Mouse (Mus musculus) adrenal gland, adult (tissue): ENCODE results near the gene Trabd.

Source experiments
- DNase-seq, 2 experiments: peaks; one replicate each; pipeline ENCODE4 v3.0.0; 2022 to 2023; ENCODE audit warnings: low spot score in 1 of 2; ENCODE audit not compliant: inconsistent age in 2 of 2

The Trabd gene

DNA sequence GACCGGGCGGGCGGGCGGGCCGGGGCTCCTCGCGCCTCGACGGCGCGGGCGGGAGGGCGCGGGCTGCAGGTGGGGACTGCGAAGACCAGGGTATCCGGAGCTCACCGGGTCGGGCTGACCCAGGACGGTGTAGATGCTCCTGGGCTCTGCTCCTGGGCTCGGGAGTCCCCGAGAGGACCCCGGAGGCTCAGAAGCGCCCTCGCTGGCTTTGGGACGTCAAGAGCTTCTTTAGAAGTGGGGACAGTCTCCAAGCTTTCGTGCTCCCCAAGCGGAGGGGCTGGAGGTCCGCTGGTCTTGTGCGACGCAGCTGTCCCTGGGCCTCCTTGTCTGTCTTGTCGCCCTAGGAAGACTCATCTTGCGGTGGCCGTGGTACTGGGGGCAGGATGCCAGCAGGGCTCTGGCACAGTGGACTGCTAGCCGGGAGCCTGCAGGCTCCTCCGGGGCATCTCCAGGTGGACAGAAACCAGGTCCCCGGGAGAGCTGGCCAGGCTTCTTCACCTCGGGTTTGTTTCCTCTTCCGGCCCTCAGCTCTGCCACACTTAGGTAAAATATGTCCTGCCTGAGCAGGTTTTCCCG, 1.3 kb downstream of the Trabd start:
- peak; percentile 73 to 89 for DNase-seq

DNA sequence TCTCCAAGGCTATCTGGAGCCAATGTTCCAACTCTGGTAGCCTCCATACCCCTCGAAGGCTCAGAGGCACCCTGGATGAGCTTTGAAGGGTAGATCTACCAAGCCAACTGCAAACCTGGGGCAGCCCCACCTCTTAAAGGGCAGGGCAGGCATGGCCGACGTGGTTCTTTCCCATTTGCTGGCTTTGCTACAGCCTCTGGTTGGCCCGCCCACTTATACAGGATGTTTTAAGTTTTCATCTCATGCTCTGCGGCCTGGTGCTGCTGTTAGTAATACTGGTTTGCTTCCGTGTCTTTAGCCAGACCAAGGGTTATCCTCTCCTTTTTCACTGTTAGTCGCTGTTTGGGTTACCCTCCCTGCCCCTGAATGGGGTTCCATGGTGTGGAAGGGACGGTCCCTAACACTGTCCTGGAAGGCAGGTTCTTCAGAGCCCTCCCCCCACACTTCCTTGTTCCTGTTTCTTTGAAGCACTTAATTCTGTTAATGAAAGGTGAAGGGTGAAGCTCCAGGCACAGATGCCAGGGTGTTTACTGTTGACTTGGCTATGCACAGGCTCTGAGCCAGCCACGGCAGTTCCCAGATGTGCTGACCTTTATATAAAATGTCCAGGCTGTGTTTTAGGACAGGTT, 3.4 kb downstream of the Trabd start:
- peak; percentile 51 to 76 for DNase-seq

GRCm38 (mm10) chr15:89083906-89084305, 9.0 kb downstream of the Trabd start:
- DNase-seq = no peak

DNA sequence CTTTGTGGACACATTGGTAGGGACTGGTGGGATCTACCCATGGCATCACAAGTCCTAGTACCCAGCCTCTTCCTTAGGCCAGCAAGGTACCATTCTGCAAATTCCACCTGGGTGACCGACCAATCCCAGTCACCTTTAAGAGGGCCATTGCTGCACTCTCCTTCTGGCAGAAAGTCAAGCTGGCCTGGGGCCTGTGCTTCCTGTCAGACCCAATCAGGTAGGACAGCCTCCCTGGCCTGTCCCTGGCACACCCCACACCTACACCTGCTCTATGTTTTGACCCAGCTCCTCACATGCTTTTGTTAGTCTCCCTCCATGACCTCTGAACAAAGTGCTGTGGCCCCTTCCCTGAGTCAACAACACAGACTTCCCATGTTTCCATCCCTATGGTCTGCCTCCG, 9.9 kb downstream of the Trabd start:
- no peak for DNase-seq

GRCm38 (mm10) chr15:89088607-89089247, 13.8 kb downstream of the Trabd start, which contains the start of gene Selenoo:
Gene Selenoo, plus strand, starts transcription at chr15:89089084.
- peak; percentile 93 to 97 for DNase-seq

GRCm38 (mm10) chr15:89089248-89090051, 14.5 kb downstream of the Trabd start:
- DNase-seq = no peak

- DNase-seq = no peak
Observed at GRCm38 (mm10) chr15:89090662-89091061, 15.7 kb downstream of the Trabd start.

DNA sequence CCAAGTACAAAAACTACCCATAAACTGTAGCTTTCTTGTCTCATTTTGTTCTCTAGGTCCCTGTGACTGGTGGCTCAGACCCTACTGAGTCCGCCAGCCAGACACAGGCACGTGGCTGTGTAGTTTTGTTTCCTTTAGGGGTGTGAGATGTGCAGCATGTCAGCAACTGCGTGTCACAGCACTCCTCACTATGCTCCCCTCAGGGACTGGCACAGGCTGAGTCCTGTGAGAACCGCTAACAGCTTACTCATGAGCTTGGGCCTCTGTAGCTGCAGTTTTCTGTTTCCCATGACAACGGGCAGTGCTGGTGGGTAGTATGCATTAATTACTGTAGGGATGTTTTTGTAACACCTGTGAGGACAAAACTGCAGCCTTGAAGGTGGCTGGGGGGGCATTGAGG, 17.3 kb downstream of the Trabd start:
- no peak for DNase-seq

DNA sequence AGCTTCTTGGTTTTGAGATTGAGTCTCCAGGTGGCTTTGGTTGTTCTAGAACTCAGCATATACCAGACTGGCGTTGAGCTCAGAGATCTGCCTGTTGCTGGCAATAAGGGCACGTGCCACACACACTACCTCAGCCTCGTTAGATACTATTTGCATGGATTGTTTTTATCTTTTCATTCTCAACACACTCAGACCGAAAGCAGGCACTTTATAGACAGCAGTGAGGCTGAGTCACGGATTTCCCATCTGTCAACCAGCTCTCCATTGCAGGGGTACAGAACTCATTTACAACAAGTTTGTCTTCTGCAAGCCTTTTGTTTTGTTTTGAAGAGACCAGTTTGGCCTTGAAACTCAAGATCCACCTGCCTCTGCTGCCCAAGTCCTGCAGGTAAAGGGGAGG, 22.5 kb downstream of the Trabd start:
- DNase-seq = no peak

DNA sequence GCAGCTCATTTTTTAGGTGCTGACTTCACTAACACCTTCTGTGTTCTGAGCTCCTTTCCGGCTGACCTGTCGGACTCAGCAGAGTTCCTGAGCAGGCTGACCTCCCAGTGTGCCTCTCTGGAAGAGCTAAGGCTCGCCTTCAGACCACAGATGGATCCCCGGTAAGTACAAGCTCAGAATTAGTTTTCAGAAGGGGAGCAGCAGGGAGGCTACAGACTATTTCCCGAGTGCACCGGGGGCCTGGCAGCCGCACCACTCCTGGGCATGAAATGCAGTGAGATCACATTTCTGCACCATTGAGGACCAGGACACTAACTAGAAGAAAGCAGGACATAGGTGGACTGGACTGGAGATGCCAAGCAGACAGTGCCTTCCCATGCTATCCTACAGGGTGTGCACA, 23.7 kb downstream of the Trabd start:
- DNase-seq = no peak

DNA sequence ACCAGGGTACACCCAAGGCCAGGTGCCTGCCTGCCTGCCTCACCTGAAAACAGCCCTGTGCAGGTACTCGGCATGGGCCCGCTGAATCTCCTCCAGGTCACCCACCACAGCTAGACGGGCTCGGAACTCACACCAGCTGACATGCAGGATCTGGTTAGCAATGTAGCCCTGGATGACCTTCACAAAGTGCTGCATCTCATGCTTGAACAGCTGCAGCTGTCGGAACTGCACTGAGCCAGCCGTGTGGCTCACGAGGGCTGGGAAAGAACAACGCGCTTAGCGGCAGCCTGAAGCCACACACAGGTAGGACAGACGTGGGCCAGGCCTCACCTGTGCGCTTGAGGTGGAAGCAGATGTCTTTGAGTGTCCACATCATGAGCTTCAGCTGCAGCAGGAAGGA, 25.9 kb downstream of the Trabd start:
- DNase-seq = no peak

DNA sequence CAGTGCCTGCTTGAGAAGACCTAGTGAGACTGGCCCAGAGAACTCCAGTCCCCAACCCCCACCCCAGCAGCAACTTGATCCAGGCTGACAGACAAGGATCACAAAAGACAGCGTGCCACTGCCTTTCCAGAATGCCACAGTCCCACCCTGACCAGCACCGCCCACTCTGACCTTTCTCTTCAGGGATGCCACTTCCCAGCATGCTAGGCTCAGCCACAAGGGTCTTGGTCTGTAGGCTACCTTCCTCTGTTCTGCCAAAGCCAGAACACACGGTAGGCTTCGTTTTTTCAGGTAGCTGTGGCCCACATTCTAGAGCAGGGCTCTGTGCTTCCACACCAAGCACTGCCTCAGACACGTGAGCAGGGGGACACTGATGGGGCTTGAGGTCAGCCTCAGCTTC, 27.7 kb downstream of the Trabd start:
- no peak for DNase-seq

DNA sequence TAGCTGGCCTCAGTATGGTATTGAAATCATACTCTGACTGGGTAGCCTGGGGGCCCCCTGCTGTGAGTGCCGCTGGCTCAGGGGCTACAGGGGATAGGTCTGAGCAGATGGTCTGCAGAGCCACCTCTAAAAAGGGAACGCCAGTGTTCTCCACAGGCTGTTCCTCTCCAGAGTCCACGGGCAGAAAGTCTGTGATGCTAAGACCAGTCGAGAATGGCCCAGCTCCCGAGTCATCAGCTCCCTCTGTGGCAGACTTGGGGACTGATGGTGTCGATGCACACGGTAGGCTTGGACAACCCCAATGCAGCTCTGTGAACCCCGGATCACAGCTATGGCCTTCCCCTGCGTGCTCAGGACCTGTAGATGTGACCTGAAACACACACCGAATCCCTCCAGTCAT, 29.0 kb downstream of the Trabd start:
- DNase-seq = no peak

DNA sequence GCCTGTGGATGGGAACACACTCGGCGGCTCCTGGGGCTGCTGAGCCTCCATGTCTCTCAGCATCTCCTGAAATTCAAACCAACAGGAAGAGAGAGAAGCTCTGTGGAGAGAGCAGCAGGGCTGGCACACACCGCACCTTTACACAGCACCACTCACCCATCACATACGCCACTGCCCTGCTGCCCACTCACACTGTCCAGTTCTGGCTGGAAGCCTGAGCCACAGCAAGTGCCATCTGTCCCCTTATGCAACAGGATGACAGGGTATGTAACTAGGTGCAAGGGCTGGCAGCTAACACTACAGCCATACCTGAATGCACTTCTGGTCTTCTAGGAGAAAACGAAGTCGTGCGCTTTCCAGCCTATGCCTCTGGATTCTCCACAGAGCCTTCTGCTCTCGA, 29.5 kb downstream of the Trabd start:
- no peak for DNase-seq

- DNase-seq = no peak
Observed at GRCm38 (mm10) chr15:89106073-89106472, 31.1 kb downstream of the Trabd start.

GRCm38 (mm10) chr15:89106976-89107375, 32.1 kb downstream of the Trabd start:
- no peak for DNase-seq

DNA sequence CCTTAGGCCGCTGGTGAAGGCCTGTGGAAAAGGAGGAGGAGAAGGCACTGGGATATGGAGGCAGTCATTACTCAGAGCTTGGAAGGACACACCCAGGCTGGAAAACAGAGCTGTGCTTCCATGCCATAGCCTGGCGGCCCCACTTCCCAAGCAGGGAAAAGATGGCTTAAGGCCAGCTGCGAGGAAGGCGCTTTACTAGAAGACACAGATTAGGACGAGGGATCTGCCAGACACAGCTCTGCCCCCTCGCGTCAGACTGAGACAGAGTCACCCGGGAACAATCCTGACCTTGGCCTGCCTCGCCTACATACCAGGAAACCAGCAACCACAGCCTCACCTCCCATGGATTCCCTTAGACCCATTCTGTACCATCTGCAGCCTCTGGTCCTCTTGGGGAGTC, 35.2 kb downstream of the Trabd start:
- peak; percentile 74 to 90 for DNase-seq

GRCm38 (mm10) chr15:89118007-89118406, 43.1 kb downstream of the Trabd start:
- DNase-seq = no peak

DNA sequence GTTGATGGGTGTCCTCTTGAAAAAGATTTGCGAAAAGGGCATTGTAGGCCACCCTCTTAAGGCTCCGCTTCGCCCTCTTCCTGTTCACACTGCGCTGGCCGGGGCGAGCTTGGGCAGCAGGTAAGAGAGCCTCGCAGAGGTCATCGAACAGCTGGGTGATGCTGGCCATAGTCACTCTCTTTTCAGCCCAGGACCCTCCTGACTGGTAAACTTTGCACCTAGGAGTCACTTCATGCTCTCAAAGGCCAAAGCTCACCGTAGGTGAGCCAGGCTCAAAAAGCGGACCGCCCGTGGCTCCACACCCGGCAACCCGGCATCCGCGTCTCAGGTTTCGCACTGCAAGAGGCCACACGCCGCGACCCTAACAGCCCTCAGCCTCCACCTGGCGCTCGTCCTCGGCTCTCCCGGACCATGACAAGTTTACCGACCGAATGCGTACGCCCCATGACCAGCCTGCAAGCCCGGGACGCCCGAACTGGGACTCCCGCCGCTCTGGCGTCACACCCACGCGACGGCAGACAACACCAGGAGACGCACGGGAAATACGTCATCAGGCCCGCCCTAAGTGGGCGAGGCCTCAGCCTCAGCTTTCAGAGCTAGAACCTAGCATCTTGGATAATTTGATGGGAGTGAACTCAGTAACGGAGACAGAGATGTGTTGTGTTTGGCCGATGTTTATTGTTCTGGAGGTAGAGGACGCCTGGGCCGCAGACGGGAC, 47.9 kb downstream of the Trabd start, which contains the start of gene Tubgcp6:
TSS of gene Tubgcp6 (minus strand) at position 464 of the 718 bp plus-strand sequence.
- peak; percentile 95 to 98 for DNase-seq

DNA sequence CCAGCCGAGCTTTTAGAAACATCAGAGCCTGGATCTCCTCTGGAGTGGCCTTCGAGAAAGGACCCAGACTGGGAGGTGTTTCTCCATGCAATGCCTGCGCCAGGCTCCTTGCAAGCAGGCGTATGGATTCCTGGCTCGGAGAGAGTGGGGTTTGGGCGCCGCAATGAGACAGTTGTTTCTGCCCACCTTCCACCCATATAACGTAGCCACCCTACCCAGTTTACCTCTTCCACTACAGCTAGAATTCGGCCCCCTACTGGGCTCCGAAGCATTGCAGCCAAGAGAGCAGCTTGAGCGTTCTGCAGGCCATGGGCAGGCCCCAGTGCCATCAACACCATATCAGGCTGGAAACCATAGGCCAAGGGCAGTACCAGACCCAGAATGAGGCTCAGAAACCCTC, 48.7 kb downstream of the Trabd start:
- DNase-seq = peak; percentile 41 to 66

- no peak for DNase-seq
Observed at GRCm38 (mm10) chr15:89124312-89124711, 49.4 kb downstream of the Trabd start.
